Mouse (Mus musculus) gastrocnemius, postnatal 14 days (tissue): ENCODE measurements around the gene Gpr182. TPM values are rescaled to one million over a fixed set of nuclear protein-coding genes. Genes with fewer than 3 reads are reported as not detected.

Source experiments
- DNase-seq: peaks from one replicate; pipeline ENCODE4 v3.0.0; 2021; ENCODE audit warnings: mixed read lengths
- intact Hi-C: fragments of 180-260 bp; cut with DNase I; formaldehyde crosslinking; loops from one replicate; pipeline ENCODE4 v1.15.1; 2025; ENCODE audit warnings: low total_unique reads
- total RNA-seq, 2 experiments: library from RNA; stranded (reverse); gene quantifications; 2 replicates each; pipeline ENCODE4 v1.2.3; 2021

Gpr182 gene
- total RNA-seq, 2 experiments from 2014 or later: 0.47 to 0.80 TPM

- intact Hi-C loops: no loop called here
Observed at GRCm38 (mm10) chr10:127704766-127705220, 46.7 kb downstream of the Gpr182 start, which contains the start of gene Myo1a. Gene Myo1a (plus strand): TSS chr10:127705170.

DNA sequence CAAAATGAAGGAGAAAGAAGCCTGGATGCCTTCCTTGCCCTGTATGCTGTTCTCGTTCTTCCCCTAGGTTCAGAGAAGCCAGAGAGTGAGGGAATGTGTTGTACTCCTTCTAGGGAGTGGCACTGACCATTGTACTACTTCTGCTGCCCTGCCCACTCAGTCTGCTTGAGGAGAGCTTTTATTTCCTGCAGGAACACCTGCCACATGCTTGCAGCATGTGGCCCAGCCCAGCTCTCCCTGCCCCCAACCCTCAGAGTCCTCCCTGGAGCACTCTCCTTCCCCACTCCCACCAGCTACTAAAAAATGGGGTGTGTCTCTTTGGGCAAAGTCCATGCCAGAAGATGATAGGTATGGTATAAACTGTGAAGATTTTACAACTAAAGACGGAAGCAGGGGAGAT, 47.2 kb downstream of the Gpr182 start:
- intact Hi-C loops: no loop called here

More at GRCm38 (mm10) chr10:127704766-127705220, 46.7 kb downstream of the Gpr182 start, which contains the start of gene Myo1a:
- DNase-seq: no peak

GRCm38 (mm10) chr10:127703299-127703698, 48.2 kb downstream of the Gpr182 start:
- intact Hi-C loops: no loop called here
- no peak for DNase-seq

More for the DNA sequence above, 47.2 kb downstream of the Gpr182 start:
- DNase-seq: no peak

DNA sequence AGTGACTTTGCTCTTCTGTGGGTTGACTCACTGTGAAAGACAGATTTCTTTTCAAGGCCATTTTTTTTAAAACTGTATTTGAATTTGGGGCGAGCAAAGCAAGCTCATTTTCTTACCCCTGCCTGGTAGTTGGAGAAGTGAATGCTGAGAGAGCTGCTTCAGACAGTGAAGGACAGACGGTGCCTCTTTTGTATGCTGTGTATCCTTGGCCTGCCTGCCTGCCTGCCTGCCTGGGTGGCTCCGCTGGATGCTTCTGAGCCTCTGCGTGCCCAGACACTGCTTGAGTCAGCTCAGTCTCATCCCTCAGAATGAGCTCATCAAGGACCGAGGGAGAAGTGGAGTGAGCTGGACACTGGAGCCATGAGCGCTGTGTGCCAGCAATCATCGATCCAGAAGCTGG, 52.6 kb downstream of the Gpr182 start:
- no peak for DNase-seq
- intact Hi-C loops: loop anchor here (5.0 to 10.0 kb wide), 2 partner anchors 33 to 236 kb away; no protein-coding TSS in a partner anchor

Other genes with a start within 250 kb of the Gpr182 start
- gene Ndufa4l2, start 236.8 kb downstream of the Gpr182 start, total RNA-seq: 10 to 100 TPM; 23.3 to 25.3 TPM
- gene Shmt2, start 229.3 kb downstream of the Gpr182 start, total RNA-seq: 10 to 100 TPM; 29.4 to 33.1 TPM
- 1 to 10 TPM; 1.3 to 1.5 TPM for gene Nxph4, start 217.2 kb downstream of the Gpr182 start, total RNA-seq
- gene Lrp1, start 130.6 kb downstream of the Gpr182 start, total RNA-seq: 100 to 1,000 TPM in 1 of 2 experiments, 10 to 100 TPM in 1; 73.8 to 101 TPM
- gene Stat6, start 108.7 kb downstream of the Gpr182 start, total RNA-seq: 10 to 100 TPM; 16.1 to 16.6 TPM
- 1 to 10 TPM; 2.3 to 2.7 TPM for gene Nemp1, start 84.8 kb downstream of the Gpr182 start, total RNA-seq
- 1 to 10 TPM; 4.9 to 5.5 TPM for gene Nab2, start 83.2 kb downstream of the Gpr182 start, total RNA-seq
- gene Myo1a, start 46.6 kb downstream of the Gpr182 start, total RNA-seq: under 1 TPM; 0.18 to 0.53 TPM
- gene Tac2, start 27.3 kb downstream of the Gpr182 start, total RNA-seq: not detected
- 1 to 10 TPM; 4.7 to 4.9 TPM for gene Zbtb39, start 12.2 kb downstream of the Gpr182 start, total RNA-seq
- gene Rdh1, start 8.0 kb upstream of the Gpr182 start, total RNA-seq: under 1 TPM in 1 of 2 experiments, not detected in 1; 0.16 TPM
- gene Rdh16f1, start 8.1 kb upstream of the Gpr182 start, total RNA-seq: under 1 TPM; 0.24 to 0.51 TPM
- gene Rdh9, start 24.7 kb upstream of the Gpr182 start, total RNA-seq: under 1 TPM in 1 of 2 experiments, not detected in 1; 0.24 TPM
- gene Rdh16, start 49.4 kb upstream of the Gpr182 start, total RNA-seq: not detected
- not detected for gene Rdh19, start 98.2 kb upstream of the Gpr182 start, total RNA-seq
- gene Rdh16f2, start 114.7 kb upstream of the Gpr182 start, total RNA-seq: not detected
- gene Rdh7, start 137.1 kb upstream of the Gpr182 start, total RNA-seq: not detected
- not detected for gene Sdr9c7, start 146.8 kb upstream of the Gpr182 start, total RNA-seq